Mouse (Mus musculus): ENCODE data around the gene Ednra.

DNA sequence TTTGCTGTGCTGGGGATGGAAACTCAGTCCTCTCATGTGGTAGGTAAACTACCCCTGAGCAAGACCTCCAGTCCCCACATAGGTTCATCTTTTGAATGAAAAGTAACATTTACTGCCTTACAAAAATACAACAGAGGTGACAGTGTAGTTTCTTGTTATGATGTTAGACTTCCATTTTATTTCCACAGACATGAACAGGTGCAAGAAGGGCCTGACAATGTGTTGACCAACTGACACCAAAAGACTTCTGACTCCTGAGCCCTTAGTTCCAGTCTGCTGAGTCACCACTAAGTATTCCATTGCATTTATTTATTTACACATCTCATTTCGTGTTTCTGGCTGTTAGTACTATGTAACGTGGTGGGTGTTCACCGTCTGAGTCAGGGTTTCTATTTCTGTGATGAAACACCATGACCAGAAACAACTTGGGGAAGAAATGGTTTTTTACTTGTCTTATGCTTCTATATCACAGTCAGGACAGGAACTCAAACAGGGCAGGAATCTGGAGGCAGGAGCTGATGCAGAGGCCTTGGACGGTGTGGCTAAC lies 64.7 kb downstream of the Ednra start:
- TF ChIP-seq GATA1 (IDR thresholded peaks at IDR 0.05; ENCODE audit: low read length) (no peak), TAL1 (IDR thresholded peaks at IDR 0.05; ENCODE audit: low read length) (no peak)
